Mouse (Mus musculus): ENCODE results near the gene Tas2r138. TPM values are rescaled to one million over a fixed set of nuclear protein-coding genes. Genes with fewer than 3 reads are reported as not detected.
"Not testable (repeated sequence)": the region's sequence is repeated elsewhere in the genome, so short reads cannot be mapped to it uniquely, and the experiment has no call there.

The Tas2r138 gene
- polyA plus RNA-seq, 1 experiment from 2014 or later: not detected

GRCm38 (mm10) chr6:40626111-40626510 is 13.0 kb upstream of the Tas2r138 start:
- no peaks in the 10 kb centered on the region for H3K9me3 ChIP-seq (replicated peaks; ENCODE audit: control insufficient read depth, low read length)
- H3K4me1 ChIP-seq (ENCODE audit: control insufficient read depth, low read depth, low read length): no peaks in the 10 kb centered on the region
- H3K9ac ChIP-seq (ENCODE audit: low read depth, low read length): no peak overlapping the region
- H3K4me2 ChIP-seq (ENCODE audit: low read depth, low read length): no peak overlapping the region
- no peaks in the 10 kb centered on the region for H3K36me3 ChIP-seq (ENCODE audit: control insufficient read depth, insufficient read depth)
- H3K27me3 ChIP-seq (ENCODE audit: control insufficient read depth, insufficient read depth, low read depth, low read length): no peaks in the 10 kb centered on the region
- no peak overlapping the region for H3K4me3 ChIP-seq (ENCODE audit: low read depth, low read length)
- 40% methylated on average over 1 of the region's 1 CpGs for WGBS (ENCODE audit: insufficient replicate concordance)
- no peak overlapping the region for H3K27ac ChIP-seq (ENCODE audit: low read length)
- no peak for ATAC-seq (ENCODE audit: low read depth)

GRCm38 (mm10) chr6:40617965-40618364 is 4.9 kb upstream of the Tas2r138 start:
- Histone ChIP-seq H3K4me2 (ENCODE audit: low read depth, low read length) (no peak overlapping the region), H3K9me3 (replicated peaks; ENCODE audit: control insufficient read depth, low read length) (no peaks in the 10 kb centered on the region), H3K27ac (ENCODE audit: low read length) (no peak overlapping the region), H3K36me3 (ENCODE audit: control insufficient read depth, insufficient read depth) (no peaks in the 10 kb centered on the region), H3K27me3 (ENCODE audit: control insufficient read depth, insufficient read depth, low read depth, low read length) (no peaks in the 10 kb centered on the region), H3K9ac (ENCODE audit: low read depth, low read length) (no peak overlapping the region), H3K4me1 (ENCODE audit: control insufficient read depth, low read depth, low read length) (no peaks in the 10 kb centered on the region), H3K4me3 (ENCODE audit: low read depth, low read length) (no peak overlapping the region)
- ATAC-seq (ENCODE audit: low read depth): no peak
- WGBS (ENCODE audit: insufficient replicate concordance): 10% methylated on average over 2 of the region's 2 CpGs

DNA sequence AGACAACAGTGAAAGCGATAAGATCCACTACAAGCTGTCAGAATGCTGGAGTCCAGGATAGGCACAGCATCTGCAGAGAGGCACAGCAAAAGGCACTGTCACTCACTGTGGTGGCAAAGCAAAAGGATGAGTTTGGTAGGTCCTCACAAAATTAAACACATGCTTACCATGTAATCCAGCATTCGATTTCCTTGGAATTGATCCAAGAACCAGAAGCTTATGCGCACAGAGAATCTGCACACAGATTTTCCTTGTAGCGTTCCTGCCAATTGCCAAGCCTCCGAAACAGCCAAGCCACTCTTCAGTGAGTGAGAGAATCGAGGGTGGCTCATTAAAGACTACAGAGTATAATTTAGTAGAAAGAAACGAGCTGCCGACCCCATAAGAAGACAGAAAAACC is 2.9 kb downstream of the Tas2r138 start:
- 67% methylated on average over 8 of the region's 8 CpGs for WGBS (ENCODE audit: insufficient replicate concordance)
- ATAC-seq (ENCODE audit: low read depth): no peak
- no peak overlapping the region for H3K4me3 ChIP-seq (ENCODE audit: low read depth, low read length)
- H3K27ac ChIP-seq (ENCODE audit: low read length): no peak overlapping the region
- H3K27me3 ChIP-seq (ENCODE audit: control insufficient read depth, insufficient read depth, low read depth, low read length): no peaks in the 10 kb centered on the region
- no peaks in the 10 kb centered on the region for H3K4me1 ChIP-seq (ENCODE audit: control insufficient read depth, low read depth, low read length)
- no peaks in the 10 kb centered on the region for H3K9me3 ChIP-seq (replicated peaks; ENCODE audit: control insufficient read depth, low read length)
- H3K9ac ChIP-seq (ENCODE audit: low read depth, low read length): no peak overlapping the region
- no peak overlapping the region for H3K4me2 ChIP-seq (ENCODE audit: low read depth, low read length)
- no peaks in the 10 kb centered on the region for H3K36me3 ChIP-seq (ENCODE audit: control insufficient read depth, insufficient read depth)

- H3K4me2 ChIP-seq (ENCODE audit: low read depth, low read length): no peak overlapping the region
- no peaks in the 10 kb centered on the region for H3K4me1 ChIP-seq (ENCODE audit: control insufficient read depth, low read depth, low read length)
- H3K9ac ChIP-seq (ENCODE audit: low read depth, low read length): no peak overlapping the region
- no peaks in the 10 kb centered on the region for H3K36me3 ChIP-seq (ENCODE audit: control insufficient read depth, insufficient read depth)
- no peak overlapping the region for H3K27ac ChIP-seq (ENCODE audit: low read length)
- no peaks in the 10 kb centered on the region for H3K9me3 ChIP-seq (replicated peaks; ENCODE audit: control insufficient read depth, low read length)
- H3K4me3 ChIP-seq (ENCODE audit: low read depth, low read length): no peak overlapping the region
- H3K27me3 ChIP-seq (ENCODE audit: control insufficient read depth, insufficient read depth, low read depth, low read length): no peaks in the 10 kb centered on the region
- no peak for ATAC-seq (ENCODE audit: low read depth)
Measured at GRCm38 (mm10) chr6:40607431-40607830, 5.7 kb downstream of the Tas2r138 start.

GRCm38 (mm10) chr6:40598546-40598945 is 14.6 kb downstream of the Tas2r138 start:
- not testable (repeated sequence) for H3K9me3 ChIP-seq (replicated peaks; ENCODE audit: control insufficient read depth, low read length); H3K27ac ChIP-seq (ENCODE audit: low read length); H3K4me3 ChIP-seq (ENCODE audit: low read depth, low read length); H3K27me3 ChIP-seq (ENCODE audit: control insufficient read depth, insufficient read depth, low read depth, low read length); H3K4me2 ChIP-seq (ENCODE audit: low read depth, low read length); H3K36me3 ChIP-seq (ENCODE audit: control insufficient read depth, insufficient read depth); ATAC-seq (ENCODE audit: low read depth); H3K4me1 ChIP-seq (ENCODE audit: control insufficient read depth, low read depth, low read length); H3K9ac ChIP-seq (ENCODE audit: low read depth, low read length)
- 34% methylated on average over 4 of the region's 4 CpGs for WGBS (ENCODE audit: insufficient replicate concordance)

GRCm38 (mm10) chr6:40594804-40595550 is 18.1 kb downstream of the Tas2r138 start:
- no peaks in the 10 kb centered on the region for H3K4me1 ChIP-seq (ENCODE audit: control insufficient read depth, low read depth, low read length)
- no peaks in the 10 kb centered on the region for H3K9me3 ChIP-seq (replicated peaks; ENCODE audit: control insufficient read depth, low read length)
- no peak overlapping the region for H3K9ac ChIP-seq (ENCODE audit: low read depth, low read length)
- H3K36me3 ChIP-seq (ENCODE audit: control insufficient read depth, insufficient read depth): no peaks in the 10 kb centered on the region
- no peak overlapping the region for H3K4me3 ChIP-seq (ENCODE audit: low read depth, low read length)
- 19% methylated on average over 3 of the region's 3 CpGs for WGBS (ENCODE audit: insufficient replicate concordance)
- H3K27ac ChIP-seq (ENCODE audit: low read length): no peak overlapping the region
- no peak overlapping the region for H3K4me2 ChIP-seq (ENCODE audit: low read depth, low read length)
- no peak for ATAC-seq (ENCODE audit: low read depth)
- H3K27me3 ChIP-seq (ENCODE audit: control insufficient read depth, insufficient read depth, low read depth, low read length): no peaks in the 10 kb centered on the region

- H3K4me2 ChIP-seq (ENCODE audit: low read depth, low read length): no peak overlapping the region
- no peak overlapping the region for H3K4me3 ChIP-seq (ENCODE audit: low read depth, low read length)
- no peaks in the 10 kb centered on the region for H3K27me3 ChIP-seq (ENCODE audit: control insufficient read depth, insufficient read depth, low read depth, low read length)
- H3K4me1 ChIP-seq (ENCODE audit: control insufficient read depth, low read depth, low read length): no peaks in the 10 kb centered on the region
- H3K36me3 ChIP-seq (ENCODE audit: control insufficient read depth, insufficient read depth): no peaks in the 10 kb centered on the region
- no peak overlapping the region for H3K9ac ChIP-seq (ENCODE audit: low read depth, low read length)
- 65% methylated on average over 2 of the region's 2 CpGs for WGBS (ENCODE audit: insufficient replicate concordance)
- ATAC-seq (ENCODE audit: low read depth): no peak
- no peaks in the 10 kb centered on the region for H3K9me3 ChIP-seq (replicated peaks; ENCODE audit: control insufficient read depth, low read length)
- H3K27ac ChIP-seq (ENCODE audit: low read length): no peak overlapping the region
Measured at GRCm38 (mm10) chr6:40588346-40588745, 24.8 kb downstream of the Tas2r138 start.

DNA sequence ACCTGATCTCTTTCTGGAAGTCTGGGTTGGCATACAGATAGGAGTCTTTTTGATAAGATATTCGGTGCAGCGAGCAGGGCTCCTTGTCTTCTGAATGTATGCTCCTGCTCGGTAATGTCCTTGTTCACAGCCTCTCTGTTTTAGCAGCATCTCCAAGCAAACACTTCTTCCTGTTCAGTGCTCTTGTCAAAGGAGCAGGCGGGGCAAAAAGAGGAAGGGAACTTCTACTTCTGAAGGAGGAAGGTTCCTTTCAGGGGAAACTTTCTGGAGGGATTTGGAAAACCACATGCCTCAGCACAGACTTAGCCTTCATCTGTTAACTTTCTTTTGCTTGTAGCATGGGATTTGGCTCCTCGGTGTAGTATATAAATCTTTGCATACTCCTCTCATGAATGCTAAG is 27.5 kb downstream of the Tas2r138 start, which contains the start of gene Clec5a:
Gene Clec5a, minus strand, starts transcription at position 177 of the 400 bp plus-strand sequence.
- Histone ChIP-seq H3K4me3 (ENCODE audit: low read depth, low read length) (peak within 1 kb of the TSS; percentile 29), H3K27ac (ENCODE audit: low read length) (no peak within 1 kb of the TSS), H3K27me3 (ENCODE audit: control insufficient read depth, insufficient read depth, low read depth, low read length) (no peaks in the 10 kb centered on the region), H3K4me2 (ENCODE audit: low read depth, low read length) (no peak within 1 kb of the TSS), H3K9ac (ENCODE audit: low read depth, low read length) (no peak within 1 kb of the TSS), H3K4me1 (ENCODE audit: control insufficient read depth, low read depth, low read length) (no peaks in the 10 kb centered on the region), H3K9me3 (replicated peaks; ENCODE audit: control insufficient read depth, low read length) (no peaks in the 10 kb centered on the region), H3K36me3 (ENCODE audit: control insufficient read depth, insufficient read depth) (no peaks in the 10 kb centered on the region)
- no peak for ATAC-seq (ENCODE audit: low read depth)
- 24% methylated on average over 5 of the region's 5 CpGs for WGBS (ENCODE audit: insufficient replicate concordance)

DNA sequence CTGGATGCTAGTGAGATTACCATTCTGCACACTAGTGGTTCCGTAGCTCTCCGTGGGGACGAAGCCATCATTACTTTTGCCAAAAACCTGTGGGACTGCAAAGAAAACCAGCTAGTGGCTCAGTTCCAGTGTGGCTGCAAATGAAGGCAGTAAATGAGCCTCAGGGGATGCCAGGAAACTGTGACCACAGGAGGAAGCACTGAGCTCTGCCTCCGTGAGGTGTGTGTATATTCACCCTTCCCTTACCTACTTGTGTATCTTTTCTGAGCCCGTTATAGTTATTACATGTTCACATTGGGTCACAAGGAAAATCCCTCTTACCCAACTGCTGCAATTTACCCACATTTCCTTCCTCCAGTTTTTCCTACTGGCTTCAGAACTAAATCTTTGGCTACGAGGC is 28.8 kb downstream of the Tas2r138 start:
- Histone ChIP-seq H3K9ac (ENCODE audit: low read depth, low read length) (no peak overlapping the region), H3K4me1 (ENCODE audit: control insufficient read depth, low read depth, low read length) (no peaks in the 10 kb centered on the region), H3K9me3 (replicated peaks; ENCODE audit: control insufficient read depth, low read length) (no peaks in the 10 kb centered on the region), H3K27me3 (ENCODE audit: control insufficient read depth, insufficient read depth, low read depth, low read length) (no peaks in the 10 kb centered on the region), H3K4me3 (ENCODE audit: low read depth, low read length) (peak overlapping the region; percentile 15; the same call in 1 of the 2 replicates), H3K27ac (ENCODE audit: low read length) (no peak overlapping the region), H3K4me2 (ENCODE audit: low read depth, low read length) (0 out of 2 replicates have a peak overlapping the region, but pooled peaks have one; percentile 9), H3K36me3 (ENCODE audit: control insufficient read depth, insufficient read depth) (no peaks in the 10 kb centered on the region)
- ATAC-seq (ENCODE audit: low read depth): no peak
- WGBS (ENCODE audit: insufficient replicate concordance): 33% methylated on average over 6 of the region's 6 CpGs

All from liver, embryonic 16.5 days (tissue).